Mouse (Mus musculus): ENCODE measurements around the gene Capg.

Gene Capg

DNA sequence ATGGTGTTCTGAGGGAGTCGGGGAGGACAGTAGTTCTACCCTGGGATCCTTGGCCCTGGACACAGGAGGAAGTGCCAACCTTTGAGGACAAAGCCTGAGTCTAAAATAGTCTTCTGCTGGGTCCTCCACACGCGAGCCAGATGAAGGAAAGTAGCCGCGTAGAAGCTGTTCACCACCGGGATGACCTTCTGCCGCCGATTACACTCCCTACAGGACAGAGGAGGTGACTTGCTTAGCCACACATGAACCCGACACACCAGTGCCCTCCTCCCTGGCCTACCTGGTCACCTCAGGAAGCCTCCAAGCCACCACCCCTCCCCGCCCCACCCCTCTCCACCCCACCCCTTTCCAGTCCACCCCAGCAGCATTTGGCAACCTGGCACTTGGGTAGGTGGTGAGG lies 24.5 kb downstream of the Capg start:
- no peak for DNase-seq (ENCODE audit: low spot score in 2 of 2)

DNA sequence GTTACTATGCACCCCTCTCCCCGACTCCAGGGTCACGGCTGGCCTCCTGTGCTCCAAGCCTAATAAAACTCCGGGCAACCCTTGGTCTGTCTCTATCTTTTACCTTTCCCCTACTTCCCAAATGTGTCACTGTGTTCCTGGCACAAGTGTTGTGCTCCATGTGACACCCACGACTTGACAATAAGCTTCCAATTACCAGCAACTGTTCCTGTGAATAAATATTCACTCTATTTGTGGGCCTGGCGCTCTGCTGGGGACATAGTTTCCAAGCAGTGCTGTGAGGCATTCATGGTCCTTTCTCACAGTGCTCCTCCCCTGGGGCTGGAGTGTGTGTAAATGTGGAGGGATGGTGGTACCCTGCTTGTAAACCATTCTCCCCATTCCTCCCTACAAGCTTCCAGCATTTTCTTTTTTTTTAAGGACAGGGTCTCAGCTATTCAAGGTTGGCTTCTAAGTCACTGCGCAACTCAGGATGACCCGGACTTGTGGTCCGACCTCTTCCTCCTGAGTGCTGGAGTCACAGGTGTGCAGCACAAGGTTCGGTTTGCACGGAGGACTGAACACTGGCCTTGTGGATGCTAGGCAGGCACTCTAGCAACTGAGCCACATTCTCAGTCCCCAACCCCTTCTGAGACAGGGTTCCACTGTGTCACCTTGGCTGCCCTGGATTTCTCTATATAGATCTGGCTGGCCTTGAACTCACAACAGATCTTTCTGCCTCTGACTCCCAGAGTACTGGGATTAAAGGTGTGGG lies 26.6 kb downstream of the Capg start:
- no peak for DNase-seq (ENCODE audit: low spot score in 2 of 2)

DNA sequence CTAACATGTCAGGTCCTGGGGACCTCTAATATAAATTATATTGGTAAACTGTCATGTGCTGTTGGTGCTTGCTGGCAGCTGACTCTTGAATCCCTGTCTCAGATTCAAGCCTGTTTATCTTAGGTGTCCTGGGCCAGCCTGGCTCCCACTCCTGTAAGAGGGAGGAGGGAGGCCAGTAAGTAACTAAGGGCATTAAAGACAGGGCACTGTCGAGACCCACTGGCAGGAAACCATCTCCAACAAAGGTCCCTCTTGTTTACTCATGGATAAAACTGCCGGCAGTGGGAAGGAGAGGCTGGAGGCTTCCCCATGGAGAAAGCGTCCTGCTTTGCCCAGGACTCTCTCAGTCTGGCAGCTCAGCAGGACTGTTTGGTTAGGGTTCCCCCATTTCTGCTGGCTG lies 27.6 kb downstream of the Capg start:
- no peak for DNase-seq (ENCODE audit: low spot score in 2 of 2)

DNA sequence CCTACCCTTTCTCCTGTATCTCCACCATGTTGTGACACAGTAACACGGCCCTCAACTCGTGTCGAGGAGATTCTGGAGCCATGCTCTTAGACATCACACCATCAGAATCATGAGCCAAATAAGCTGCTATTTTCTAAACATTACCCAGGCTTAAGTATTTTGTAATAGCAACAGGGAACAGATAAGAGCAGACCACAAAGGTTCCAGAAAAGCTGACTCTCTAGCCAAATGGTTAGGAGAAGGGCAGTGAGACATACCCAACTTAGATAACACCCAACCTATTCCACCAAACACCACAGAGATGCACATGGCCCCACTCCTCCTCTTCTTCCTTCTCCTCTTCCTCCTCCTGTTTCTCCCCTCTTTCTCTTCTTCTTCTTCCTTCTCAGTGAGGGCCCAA lies 31.9 kb downstream of the Capg start:
- no peak for DNase-seq (ENCODE audit: low spot score in 2 of 2)

DNA sequence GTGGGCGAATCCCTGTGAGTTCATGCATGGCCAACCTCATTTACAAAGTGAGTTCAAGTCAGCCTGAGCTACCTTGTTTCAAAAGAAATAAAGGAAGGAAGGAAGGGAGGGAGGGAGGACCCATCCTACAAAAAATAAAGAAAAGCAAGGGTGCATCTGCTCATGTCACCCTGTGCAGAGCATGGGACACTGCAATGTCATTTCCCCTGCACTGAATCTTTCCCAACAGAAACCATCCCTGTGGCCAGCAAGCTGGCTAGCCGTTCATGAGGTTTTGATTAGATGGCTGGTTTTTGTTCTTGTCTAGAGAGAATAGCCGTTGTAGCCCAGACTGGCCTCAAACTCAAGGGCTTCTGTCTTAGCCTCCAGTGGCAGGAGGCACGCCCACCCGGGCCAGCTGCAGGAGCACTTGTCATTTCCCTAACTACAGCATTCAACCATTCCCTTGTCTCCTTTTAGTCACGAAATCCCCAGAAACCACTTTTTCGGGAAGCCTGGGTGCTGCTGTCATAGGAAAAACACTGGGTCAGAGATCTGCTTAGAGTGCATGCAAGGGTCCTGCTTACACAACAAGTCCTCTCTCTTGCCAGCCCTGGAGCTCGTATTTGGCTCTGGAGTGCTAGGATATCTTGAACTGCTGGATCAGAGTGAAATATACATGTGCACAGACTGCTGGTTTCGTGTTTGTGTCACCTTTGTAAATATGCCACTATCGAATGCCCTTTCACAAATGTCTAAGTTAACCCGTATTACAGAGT lies 37.6 kb downstream of the Capg start:
- no peak for DNase-seq (ENCODE audit: low spot score in 2 of 2)

DNA sequence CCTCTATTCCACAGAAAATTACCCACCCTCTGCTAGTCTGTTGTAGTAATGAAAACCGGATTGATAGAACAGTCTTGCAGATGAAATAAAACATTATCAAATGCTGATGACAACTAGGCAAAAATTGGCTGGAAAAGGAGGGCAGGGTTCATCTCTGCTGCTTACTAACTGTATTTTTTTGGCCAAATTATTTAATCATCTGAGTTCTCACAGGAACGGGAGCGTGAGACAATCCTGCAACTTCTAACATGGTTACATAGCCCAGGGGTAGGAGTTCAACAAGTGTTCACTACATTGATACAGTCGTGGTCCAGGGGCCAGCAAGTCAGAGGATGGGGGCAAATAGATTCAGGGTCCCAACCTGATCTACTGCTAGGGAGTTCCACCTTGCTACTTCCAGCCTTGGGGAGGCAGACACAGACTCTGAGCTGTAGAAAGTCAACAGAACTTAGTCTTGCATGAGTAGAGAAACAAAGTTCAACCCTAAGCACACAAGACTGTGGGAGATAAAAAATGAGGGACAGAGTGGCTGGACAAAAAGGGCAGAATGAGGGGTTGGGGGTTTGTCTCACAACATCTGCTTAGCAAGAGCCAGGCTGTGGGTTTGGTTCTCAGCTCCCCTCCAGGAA lies 39.1 kb downstream of the Capg start:
- no peak for DNase-seq (ENCODE audit: low spot score in 2 of 2)

DNA sequence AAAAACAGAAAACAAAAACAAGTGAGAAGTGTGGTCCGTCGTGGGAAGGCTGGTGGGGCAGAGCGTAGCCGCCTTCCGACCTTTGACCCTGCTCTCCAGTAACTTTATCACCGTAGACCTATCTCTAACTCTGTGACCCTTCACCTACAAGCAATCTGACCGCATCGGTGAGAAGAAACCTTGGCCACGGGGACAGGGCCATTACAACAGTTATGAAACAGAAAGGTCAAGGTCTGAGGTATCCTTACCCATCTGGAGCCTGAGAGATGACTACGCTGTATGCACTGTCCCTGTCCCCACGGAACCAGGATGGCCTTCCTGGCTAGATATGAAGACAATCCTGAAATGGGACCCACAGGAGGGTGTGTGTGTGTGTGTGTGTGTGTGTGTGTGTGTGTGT lies 40.0 kb downstream of the Capg start:
- DNase-seq (ENCODE audit: low spot score in 2 of 2), result no peak

DNA sequence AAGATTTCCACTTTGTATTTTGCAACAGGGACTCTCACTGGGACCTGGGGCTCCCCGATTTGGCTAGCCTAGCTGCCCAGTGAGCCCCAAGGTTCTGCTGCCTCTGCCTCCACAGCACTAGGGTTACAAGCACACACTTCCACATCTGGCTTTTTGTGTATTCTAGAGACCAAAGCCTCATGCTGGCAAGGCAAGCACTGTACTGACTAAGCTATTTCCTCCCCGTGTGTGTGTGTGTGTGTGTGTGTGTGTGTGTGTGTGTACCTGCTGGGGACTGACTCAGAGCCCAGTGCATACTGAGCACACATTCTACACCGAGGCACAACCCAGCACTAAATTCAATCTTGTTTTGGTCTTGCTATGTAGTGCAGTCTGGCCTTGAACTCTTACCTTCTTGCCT lies 42.5 kb downstream of the Capg start:
- no peak for DNase-seq (ENCODE audit: low spot score in 2 of 2)

DNA sequence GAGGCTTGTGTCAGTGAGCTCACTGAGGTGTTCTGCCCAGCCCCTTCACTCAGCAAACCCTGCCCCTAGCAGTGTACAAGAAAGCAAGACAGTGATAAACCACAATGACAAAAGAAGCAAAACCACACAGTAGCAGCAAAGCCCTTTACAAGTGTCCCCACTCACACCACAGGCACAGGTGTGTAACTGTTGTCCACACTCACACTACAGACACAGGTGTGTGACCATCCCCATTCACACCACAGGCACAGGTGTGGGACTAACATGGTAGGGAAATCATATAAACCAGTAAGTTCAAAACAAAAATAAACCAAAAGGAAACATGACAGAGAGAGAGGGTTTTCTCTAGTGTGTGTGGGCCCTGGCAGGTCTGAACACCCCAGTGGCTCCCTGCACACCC lies 44.1 kb downstream of the Capg start:
- DNase-seq (ENCODE audit: low spot score in 2 of 2), result no peak

DNA sequence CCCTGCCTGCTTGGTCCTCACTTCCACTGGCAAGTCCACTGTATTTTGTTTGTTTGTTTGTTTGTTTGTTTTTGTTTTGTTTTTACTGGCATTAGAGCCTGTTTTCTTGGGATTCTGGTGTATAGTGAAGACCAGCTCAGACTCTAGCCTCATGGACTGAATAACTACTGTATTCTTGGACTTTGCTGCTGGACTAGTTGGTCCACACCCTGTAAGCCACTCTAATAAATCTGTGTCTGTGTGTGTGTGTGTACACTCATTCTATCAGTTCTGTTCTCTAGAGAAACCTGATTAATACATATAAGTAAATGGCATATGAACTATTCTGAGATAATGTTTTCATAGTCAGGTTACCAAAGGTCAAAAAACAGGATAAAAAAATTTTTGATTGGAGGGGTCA lies 45.9 kb downstream of the Capg start:
- no peak for DNase-seq (ENCODE audit: low spot score in 2 of 2)

DNA sequence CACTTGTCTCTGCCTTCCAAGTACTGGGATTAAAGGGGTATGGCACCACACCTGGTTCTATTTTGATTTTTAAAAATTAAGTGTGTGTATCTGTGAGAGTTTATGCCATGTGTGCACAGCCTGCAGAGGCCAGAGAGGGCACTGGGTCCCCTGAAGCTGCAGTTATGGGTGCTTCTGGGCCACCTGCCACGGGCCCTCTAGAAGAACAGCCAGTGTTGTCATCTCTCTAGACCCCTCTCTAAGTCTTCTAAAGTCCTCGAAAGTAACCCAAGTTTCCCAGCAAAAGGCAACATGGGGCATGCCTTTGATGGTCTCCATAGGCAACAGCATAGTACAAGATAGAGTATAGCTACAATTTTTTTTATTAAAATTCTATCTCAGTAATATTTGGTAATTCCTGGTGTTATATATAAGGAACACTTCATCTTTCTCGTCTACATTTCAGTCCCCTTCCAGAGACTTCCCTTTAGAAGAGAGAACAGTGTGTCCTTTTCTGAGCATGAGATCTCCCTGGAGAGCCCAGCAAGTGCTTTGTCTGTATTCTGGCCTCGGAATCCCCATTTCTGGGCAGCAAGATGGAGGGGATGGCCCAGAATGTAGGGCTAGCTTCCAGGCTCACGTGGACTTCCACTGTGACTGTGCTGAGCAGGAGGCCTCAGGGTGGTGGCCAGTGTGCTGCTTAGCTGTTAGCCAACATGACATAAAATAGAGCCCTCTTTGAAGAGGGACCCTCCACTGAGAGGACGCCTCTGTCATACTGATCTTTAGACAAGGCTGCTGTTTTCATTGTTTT lies 49.0 kb downstream of the Capg start:
- peak; percentile 63 to 68 for DNase-seq (ENCODE audit: low spot score in 2 of 2)

DNA sequence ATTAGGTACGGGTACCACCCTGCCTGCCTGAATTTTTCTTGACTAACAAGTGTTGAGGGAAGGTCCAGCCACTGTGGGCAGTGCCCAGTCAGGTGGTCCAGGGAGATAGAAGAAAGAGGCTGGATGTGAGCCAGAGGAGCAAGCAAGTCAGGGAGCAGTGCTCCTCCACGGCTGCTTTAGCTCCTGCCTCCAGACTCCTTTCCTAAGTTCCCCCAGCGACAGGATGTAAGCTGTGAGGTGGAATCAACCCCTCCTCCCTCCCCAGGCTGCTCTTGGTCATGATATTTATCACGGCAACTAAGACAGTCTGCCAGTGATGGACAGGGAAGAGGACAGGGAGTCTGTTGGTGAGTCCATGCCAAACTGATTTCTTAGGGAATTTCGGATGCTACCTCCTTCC lies 49.7 kb downstream of the Capg start:
- DNase-seq (ENCODE audit: low spot score in 2 of 2), result no peak

DNA sequence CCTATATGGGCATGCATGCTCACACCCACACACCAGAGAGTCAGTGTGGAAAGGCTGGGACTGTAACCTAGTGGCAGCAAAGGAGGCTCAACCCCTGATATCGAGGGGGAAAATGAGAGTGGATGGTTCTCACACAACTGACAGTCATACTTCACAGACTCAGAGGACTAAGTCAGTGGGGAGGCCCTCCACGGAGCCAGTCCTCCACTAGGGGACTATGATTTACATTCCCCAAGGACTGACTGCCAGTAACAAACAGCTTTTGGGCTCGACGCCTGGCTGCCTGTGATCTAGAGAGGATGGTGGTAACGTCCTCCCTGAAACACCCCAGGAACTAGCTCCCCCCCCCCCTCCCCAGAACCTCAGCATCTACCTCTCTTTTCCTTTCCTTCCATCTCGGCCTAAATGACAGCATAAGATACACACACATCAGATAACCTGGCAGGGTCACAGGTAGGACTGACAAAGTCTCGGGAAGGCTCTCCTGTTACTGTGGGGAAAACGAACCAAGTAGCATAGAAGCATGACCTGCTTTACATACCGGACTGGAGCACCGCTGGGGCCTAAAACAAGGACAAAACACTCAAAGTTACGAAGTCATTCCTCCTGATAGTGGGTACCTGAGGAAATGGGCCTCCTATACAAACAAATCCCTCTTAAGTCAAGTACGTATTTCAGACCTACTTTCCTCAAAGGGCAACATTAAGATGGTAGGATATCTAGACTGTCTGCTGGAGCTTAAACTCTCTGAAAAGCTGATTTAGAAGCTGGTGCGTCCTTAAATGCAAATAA lies 53.1 kb downstream of the Capg start:
- DNase-seq (ENCODE audit: low spot score in 2 of 2), result peak in 1 of 2 experiments; percentile 46

DNA sequence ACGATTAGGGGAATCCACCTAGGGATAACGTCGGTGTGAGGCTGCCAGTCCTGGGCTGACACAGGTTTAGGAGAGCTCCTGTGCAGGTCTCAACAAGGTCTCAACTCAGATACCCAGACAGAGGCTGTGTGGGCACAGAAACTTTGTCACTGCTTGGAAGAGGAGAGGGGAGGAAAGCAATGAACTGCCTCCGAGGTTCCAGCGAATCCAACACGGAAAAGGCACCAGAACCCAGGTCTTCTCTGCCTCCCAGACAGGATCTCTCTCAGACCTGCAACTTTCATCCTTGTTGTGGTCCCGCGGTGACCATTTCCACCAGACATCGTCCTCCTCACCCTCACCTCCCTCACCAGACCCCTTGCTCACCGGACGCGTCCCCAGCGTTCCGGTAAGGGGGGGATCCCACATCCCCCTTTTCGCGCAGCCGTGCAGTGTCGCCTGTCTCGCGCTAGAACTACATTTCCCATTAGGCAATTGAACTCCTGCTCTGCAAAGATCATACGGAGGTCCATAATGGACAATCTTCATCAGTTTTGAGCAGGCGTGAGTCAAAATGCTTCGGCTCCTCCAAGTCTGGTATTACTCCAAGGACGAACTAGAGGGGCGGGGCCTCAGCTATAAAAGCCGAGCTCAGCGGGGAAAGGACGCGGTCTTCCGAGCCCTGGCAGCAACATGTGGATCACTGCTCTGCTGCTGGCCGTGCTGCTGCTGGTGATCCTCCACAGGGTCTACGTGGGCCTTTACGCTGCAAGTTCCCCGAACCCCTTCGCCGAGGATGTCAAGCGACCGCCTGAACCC lies 54.0 kb downstream of the Capg start, which contains the start of the genes Elmod3 and Retsat:
Gene Elmod3 (minus strand): TSS at position 458 of the 798 bp plus-strand sequence.
Gene Retsat (plus strand): TSS at position 520 of the 798 bp plus-strand sequence.
- peak; percentile 90 to 95 for DNase-seq (ENCODE audit: low spot score in 2 of 2)

DNA sequence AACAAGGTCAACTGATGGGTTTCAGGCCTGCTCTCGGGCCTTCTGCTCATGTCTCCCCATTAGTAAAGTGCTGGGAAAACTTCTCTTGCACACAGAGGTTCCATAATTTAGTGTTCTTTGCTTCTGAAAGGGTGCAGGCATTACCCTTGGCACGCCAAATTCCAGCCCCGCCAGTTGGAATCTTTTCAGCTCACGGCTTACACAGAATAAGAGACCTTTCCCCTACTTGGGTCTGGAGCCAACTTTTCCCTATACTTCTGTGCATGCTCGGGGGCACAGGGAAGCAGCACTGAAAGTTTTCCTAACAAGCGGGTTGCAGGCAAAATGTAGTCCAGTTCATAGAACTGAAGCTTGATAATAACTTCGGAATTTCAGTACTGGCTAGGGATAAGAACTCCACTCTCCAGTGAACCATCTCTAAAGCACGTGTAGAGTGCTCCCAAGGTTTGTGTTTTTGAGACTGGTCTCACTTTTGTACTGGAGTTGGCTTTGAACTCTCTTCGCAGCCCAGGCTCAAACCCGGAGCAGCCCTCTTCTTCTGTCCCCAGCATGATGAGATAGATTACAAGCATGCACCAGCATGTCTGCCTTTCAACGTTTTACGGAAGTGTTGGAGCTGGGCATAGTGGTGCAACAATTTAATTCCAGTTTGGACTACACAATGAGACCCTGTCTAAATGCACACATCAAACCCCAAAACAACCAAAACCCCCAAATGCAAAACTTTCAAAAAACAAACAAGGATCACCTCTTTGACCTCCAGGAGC lies 54.8 kb downstream of the Capg start:
- DNase-seq (ENCODE audit: low spot score in 2 of 2), result peak; percentile 69 to 74

DNA sequence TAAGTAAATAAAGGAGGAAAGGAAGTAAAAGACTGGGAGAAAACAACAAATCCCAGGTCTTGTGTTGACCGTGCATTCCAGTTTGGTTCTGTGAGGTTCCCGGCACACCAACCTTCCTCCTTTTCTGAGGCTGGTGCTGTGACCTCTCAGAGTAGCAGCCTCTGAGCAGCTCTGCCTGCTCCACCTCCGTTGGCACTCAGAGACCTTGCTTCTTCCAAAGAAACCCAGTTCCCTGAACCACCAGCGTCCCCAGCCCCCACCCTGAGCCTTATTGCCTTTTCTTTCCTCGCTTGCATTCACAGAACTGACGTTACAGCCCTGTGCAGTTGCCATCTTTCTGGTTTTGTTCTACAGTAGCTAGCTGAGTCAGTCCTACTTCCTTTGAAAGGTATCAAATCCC lies 56.0 kb downstream of the Capg start:
- DNase-seq (ENCODE audit: low spot score in 2 of 2), result peak in 1 of 2 experiments; percentile 46

DNA sequence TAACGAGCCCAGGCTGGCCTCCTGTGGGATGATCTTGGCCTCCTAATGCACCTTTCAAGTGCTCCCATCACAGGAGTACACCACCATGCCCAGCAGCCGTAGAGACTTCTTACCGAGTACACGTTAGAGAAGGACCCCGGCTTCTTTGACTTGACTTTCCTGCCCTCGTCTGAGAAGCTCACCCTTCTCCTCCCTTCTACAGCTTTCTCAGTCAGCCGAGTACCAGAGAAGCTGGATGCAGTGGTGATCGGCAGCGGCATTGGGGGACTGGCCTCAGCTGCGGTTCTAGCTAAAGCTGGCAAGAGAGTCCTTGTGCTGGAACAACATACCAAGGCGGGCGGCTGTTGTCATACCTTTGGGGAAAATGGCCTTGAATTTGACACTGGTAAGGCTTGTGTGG lies 56.6 kb downstream of the Capg start:
- no peak for DNase-seq (ENCODE audit: low spot score in 2 of 2)

DNA sequence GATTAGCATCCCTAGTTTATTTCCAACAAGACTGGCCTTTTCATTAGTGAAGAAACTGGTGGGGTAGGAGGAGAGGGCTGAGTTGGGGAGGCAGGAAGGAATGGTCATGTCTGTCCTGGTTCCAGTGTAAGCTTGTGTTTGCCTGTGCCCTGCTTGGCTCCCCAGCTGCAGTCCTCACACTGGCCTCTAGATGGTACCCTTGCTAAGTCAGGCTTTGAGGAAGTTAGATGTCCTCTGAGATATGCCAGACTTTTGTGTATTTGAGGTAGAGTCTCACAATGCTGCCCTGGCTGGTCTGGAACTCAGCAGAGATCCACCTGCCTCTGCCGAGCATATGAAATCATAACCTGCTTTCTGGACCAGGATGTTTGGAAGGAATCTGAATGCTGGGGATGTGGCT lies 57.5 kb downstream of the Capg start:
- peak; percentile 81 to 85 for DNase-seq (ENCODE audit: low spot score in 2 of 2)

DNA sequence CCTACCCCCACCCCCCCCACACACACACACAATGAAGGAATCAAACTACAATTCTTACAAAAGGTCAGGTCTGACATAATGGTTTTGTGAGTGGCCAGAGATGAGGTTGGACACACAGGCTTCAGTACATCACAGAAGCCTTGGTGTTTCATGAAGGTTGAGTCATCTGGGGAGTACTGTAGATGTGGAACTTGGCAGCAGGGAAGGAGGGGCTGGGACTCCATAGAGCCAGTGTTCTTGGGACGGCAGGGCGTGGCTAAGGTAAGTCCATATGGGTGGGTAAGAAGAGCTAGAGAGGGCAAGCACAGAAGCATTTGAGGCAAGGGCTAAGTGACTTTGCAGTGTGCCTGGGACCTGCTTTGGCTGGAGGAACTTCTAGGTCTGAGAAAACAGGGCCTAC lies 59.9 kb downstream of the Capg start:
- no peak for DNase-seq (ENCODE audit: low spot score in 2 of 2)

DNA sequence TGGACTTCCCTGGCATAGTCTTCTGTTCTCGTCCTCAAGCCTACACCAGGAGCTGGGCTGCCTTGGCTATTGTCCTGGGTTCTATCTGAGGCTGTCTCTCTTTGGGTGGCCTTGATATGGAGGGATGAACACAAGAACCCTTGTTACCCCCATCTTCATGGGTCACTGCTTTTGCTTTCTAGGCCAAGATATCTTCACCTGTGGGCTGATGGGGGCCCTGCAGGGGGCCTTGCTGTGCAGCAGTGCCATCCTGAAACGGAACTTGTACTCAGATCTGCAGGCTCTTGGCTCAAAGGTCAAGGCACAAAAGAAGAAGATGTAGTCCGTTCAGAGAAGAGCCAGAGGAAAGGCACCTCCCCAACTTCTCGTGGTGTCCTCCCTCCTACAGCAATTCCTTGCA lies 62.9 kb downstream of the Capg start:
- no peak for DNase-seq (ENCODE audit: low spot score in 2 of 2)

Data from right cerebral cortex, postnatal 10 days (tissue).